Mouse (Mus musculus) C2C12 (cell line): ENCODE measurements around the gene Tbc1d10b.

Experiments used
- CTCF ChIP-seq: IDR thresholded peaks from one replicate; pipeline ENCODE4 v1.5.1; 2011; ENCODE audit not compliant: control insufficient read depth, insufficient read depth, insufficient read length
- MYOD1 ChIP-seq: IDR thresholded peaks from one replicate; pipeline ENCODE4 v1.6.1; 2011; ENCODE audit warnings: low read depth; ENCODE audit not compliant: control insufficient read depth, insufficient read length
- MYOG ChIP-seq: IDR thresholded peaks from one replicate; pipeline ENCODE4 v1.6.1; 2011; ENCODE audit not compliant: control insufficient read depth, insufficient read length; ENCODE audit errors: extremely low read depth

DNA sequence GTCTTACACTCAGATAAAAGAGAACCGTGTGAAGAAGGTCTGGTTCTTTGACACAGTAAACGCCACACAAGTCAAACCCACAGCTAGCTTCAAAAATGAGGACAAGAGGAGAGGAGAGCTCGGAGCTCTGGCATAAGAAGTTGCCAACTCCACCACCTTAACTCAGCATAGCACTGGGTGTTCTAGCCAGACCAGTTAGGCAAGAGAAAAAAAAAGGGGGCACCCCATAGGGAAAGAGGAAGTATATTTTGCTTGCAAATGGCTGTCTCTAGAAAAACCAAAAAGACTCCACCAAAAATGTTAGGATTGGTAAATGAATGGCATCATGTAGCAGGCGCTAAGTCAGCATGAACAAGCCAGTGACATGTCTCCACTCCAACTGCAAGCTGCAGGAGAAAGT lies 44.3 kb downstream of the Tbc1d10b start:
- TF ChIP-seq CTCF, result no peak
- TF ChIP-seq MYOG, result no peak
- no peak for TF ChIP-seq MYOD1
